Mouse (Mus musculus) neural tube, embryonic 14.5 days (tissue): Measurements from ENCODE around the gene Lrit3. TPM values are rescaled to one million over a fixed set of nuclear protein-coding genes. Genes with fewer than 3 reads are reported as not detected.
A peak's percentile ranks its signal among the peaks of the same experiment; 100 is the strongest.

ENCODE experiments used
- ATAC-seq: fragments of 200-750 bp; cut with Nextera tagmentation; 2 replicates; pipeline ENCODE4 v1.8.0; 2017; ENCODE audit warnings: low read depth, mild to moderate bottlenecking, moderate TSS enrichment, moderate library complexity
- H3K27ac ChIP-seq: fragments of 300-500 bp; sonication (generic); 2 replicates; pipeline ENCODE4 v1.5.1; 2014; ENCODE audit warnings: low read depth, mild to moderate bottlenecking, control low read depth, low read length, moderate library complexity, mixed read lengths
- H3K27me3 ChIP-seq: fragments of 300-500 bp; sonication (generic); 2 replicates; pipeline ENCODE4 v1.6.1; 2014; ENCODE audit warnings: low read length; ENCODE audit not compliant: control insufficient read depth, insufficient read depth
- H3K36me3 ChIP-seq: fragments of 300-500 bp; sonication (generic); 2 replicates; pipeline ENCODE4 v1.6.1; 2014; ENCODE audit warnings: low read length, mixed read lengths; ENCODE audit not compliant: control insufficient read depth, insufficient read depth
- H3K4me1 ChIP-seq: fragments of 300-500 bp; sonication (generic); 2 replicates; pipeline ENCODE4 v1.6.1; 2014; ENCODE audit warnings: low read length; ENCODE audit not compliant: control insufficient read depth, insufficient read depth
- H3K4me2 ChIP-seq: fragments of 300-500 bp; sonication (generic); 2 replicates; pipeline ENCODE4 v1.6.1; 2014; ENCODE audit warnings: mild to moderate bottlenecking, low read depth, low read length, control low read depth
- H3K4me3 ChIP-seq: fragments of 300-500 bp; sonication (generic); 2 replicates; pipeline ENCODE4 v1.5.1; 2014; ENCODE audit warnings: low read depth, low read length, control low read depth, mixed read lengths
- H3K9ac ChIP-seq: fragments of 300-500 bp; sonication (generic); replicated peaks from 2 replicates; pipeline ENCODE4 v1.6.1; 2014; ENCODE audit warnings: low read depth, mild to moderate bottlenecking, control low read depth, low read length, mixed read lengths
- H3K9me3 ChIP-seq: fragments of 300-500 bp; sonication (generic); 2 replicates; pipeline ENCODE4 v1.6.1; 2016; ENCODE audit warnings: low read length; ENCODE audit not compliant: control insufficient read depth
- WGBS: fragments of 180-500 bp; shearing (Covaris S2); extraction: QIAGEN DNeasy Blood & Tissue Kit; methylation state at CpG from one replicate; pipeline ENCODE4 v1.1.7; 2014; 5-methylcytosine and 5-hydroxymethylcytosine counted together
- polyA plus RNA-seq: library from polyadenylated mRNA; unstranded; fragments of >200 nt; fragmentation: Nextera tagmentation; extraction: Ambion mirVana; gene quantifications from 2 replicates; pipeline ENCODE4 v1.2.1, GENCODE M21; 2014

The Lrit3 gene
- polyA plus RNA-seq, 1 experiment from 2014 or later = not detected

- no peak for ATAC-seq
- peak within 1 kb of the TSS; percentile 39 for H3K4me2 ChIP-seq
- no peaks in the 10 kb centered on the region for H3K9me3 ChIP-seq
- H3K36me3 ChIP-seq = no peaks in the 10 kb centered on the region
- H3K4me3 ChIP-seq = peak within 1 kb of the TSS; percentile 24
- H3K4me1 ChIP-seq = no peaks in the 10 kb centered on the region
- WGBS = 14% methylated on average over 20 of the region's 20 CpGs
- H3K27me3 ChIP-seq = no peaks in the 10 kb centered on the region
- no peak within 1 kb of the TSS for H3K9ac ChIP-seq
- H3K27ac ChIP-seq = no peak within 1 kb of the TSS
Measured at GRCm38 (mm10) chr3:129754650-129755604, 48.9 kb downstream of the Lrit3 start, which contains the start of gene Egf. Gene Egf (minus strand): TSS chr3:129755316.

- Histone ChIP-seq H3K4me1 (no peaks in the 10 kb centered on the region), H3K9ac (no peak overlapping the region), H3K4me3 (no peak overlapping the region), H3K27me3 (no peaks in the 10 kb centered on the region), H3K27ac (no peak overlapping the region), H3K9me3 (no peaks in the 10 kb centered on the region), H3K4me2 (no peak overlapping the region), H3K36me3 (no peaks in the 10 kb centered on the region)
- 52% methylated on average over 8 of the region's 8 CpGs for WGBS
- ATAC-seq = no peak
Measured at GRCm38 (mm10) chr3:129744803-129745202, 59.0 kb downstream of the Lrit3 start.

GRCm38 (mm10) chr3:129742781-129743180, 61.0 kb downstream of the Lrit3 start:
- no peaks in the 10 kb centered on the region for H3K4me1 ChIP-seq
- H3K4me3 ChIP-seq = no peak overlapping the region
- H3K27me3 ChIP-seq = no peaks in the 10 kb centered on the region
- H3K27ac ChIP-seq = no peak overlapping the region
- no peaks in the 10 kb centered on the region for H3K9me3 ChIP-seq
- no peak overlapping the region for H3K9ac ChIP-seq
- WGBS = 75% methylated on average over 6 of the region's 6 CpGs
- H3K36me3 ChIP-seq = no peaks in the 10 kb centered on the region
- ATAC-seq = no peak
- H3K4me2 ChIP-seq = no peak overlapping the region

- H3K4me3 ChIP-seq = no peak overlapping the region
- no peak overlapping the region for H3K4me2 ChIP-seq
- no peak for ATAC-seq
- H3K9me3 ChIP-seq = no peaks in the 10 kb centered on the region
- WGBS = 66% methylated on average over 16 of the region's 16 CpGs
- H3K36me3 ChIP-seq = no peaks in the 10 kb centered on the region
- no peak overlapping the region for H3K9ac ChIP-seq
- no peaks in the 10 kb centered on the region for H3K4me1 ChIP-seq
- H3K27ac ChIP-seq = no peak overlapping the region
- H3K27me3 ChIP-seq = no peaks in the 10 kb centered on the region
Measured at GRCm38 (mm10) chr3:129738291-129739183, 65.3 kb downstream of the Lrit3 start.

Other genes with a start within 250 kb of the Lrit3 start
- 2.1 and 3.6 TPM in 2 replicates for gene Egf, start 48.7 kb downstream of the Lrit3 start, polyA plus RNA-seq
- 0.09 and 0.30 TPM in 2 replicates for gene Rrh, start 18.6 kb upstream of the Lrit3 start, polyA plus RNA-seq
- gene Gar1, start 27.4 kb upstream of the Lrit3 start, polyA plus RNA-seq = 16.4 and 20.2 TPM in 2 replicates
- gene Cfi, start 31.9 kb upstream of the Lrit3 start, polyA plus RNA-seq = 0.16 and 0.33 TPM in 2 replicates
- 36.4 and 43.0 TPM in 2 replicates for gene Pla2g12a, start 74.6 kb upstream of the Lrit3 start, polyA plus RNA-seq
- 20.4 and 24.2 TPM in 2 replicates for gene Casp6, start 97.4 kb upstream of the Lrit3 start, polyA plus RNA-seq
- 8.0 and 8.8 TPM in 2 replicates for gene Mcub, start 166.2 kb upstream of the Lrit3 start, polyA plus RNA-seq